Mouse (Mus musculus): Measurements from ENCODE around the gene Mrto4.

Gene Mrto4

DNA sequence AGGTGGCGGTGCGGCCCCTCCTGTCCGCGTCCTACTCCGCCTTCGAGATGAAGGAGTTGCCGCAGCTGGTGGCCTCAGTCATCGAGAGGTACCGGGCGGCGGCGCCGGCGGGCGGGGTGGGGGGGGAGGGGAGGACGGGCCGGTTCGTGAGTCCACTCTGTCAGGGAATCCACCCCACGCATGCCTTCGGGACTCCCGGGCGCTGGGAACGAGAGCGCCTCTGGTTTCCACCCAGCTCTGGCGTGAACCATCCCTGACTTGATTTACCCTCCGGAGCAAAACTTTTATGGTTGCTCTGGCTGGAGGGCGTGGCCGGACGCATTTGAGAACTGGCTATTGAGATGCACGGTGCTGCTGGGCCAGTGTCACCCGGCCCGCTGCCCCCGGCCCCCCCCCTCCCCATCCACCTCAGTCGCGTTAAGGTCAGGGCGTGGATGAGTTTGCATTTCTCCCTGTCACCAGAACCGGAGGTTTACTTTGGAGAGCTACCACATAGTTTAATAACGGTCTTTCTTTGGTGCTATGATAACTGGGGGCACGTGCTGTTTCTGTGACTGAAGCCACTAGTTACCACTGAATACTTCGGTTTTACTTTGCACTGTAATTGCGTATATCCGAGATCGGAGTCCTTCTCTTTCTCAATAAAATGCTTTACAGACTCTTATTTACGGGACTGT is 28.5 kb upstream of the Mrto4 start:
- peaks cover 44% of the 10 kb centered on the region for H3K36me3 ChIP-seq (ENCODE audit: insufficient read depth, low read length)

DNA sequence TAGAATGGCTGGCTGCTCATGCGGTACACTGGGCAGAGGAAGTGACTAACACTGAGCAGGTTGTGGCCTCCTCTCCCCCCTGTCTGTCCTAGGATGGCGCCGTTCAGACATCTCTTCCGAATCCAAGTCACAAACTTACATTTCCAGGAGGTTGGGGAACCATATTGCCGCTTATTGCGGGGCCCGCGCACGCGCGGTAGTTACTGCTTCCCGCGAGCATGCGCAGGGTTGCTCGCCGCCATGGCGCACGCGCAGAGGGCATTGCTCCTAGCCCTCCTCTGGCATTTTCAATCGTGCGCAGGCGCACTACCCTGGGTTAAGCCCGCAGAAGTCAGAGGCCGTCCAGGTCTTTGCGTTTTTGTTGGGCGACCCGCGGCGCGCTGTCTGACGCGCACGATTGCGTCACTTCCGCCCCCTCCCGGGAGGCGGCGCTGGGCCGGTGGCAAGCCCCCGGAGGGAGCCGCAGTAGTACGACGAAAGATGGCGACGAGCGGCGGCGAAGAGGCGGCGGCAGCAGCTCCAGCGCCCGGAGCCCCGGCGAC is 27.9 kb upstream of the Mrto4 start:
- Histone ChIP-seq H3K36me3 (ENCODE audit: insufficient read depth, low read length) (peaks cover 50% of the 10 kb centered on the region), H3K27me3 (ENCODE audit: insufficient read depth, low read length) (no peaks in the 10 kb centered on the region), H3K9me3 (ENCODE audit: low read length) (no peaks in the 10 kb centered on the region), H3K4me1 (replicated peaks; ENCODE audit: low read depth, low read length) (peaks cover 50% of the 10 kb centered on the region), H3K4me3 (replicated peaks; ENCODE audit: low read length) (peak overlapping the region; percentile 90)
- no peak for TF ChIP-seq NANOG (IDR thresholded peaks at IDR 0.05; ENCODE audit: borderline replicate concordance, low read length)
- no peak for TF ChIP-seq POU5F1 (IDR thresholded peaks at IDR 0.05; ENCODE audit: borderline replicate concordance, low read length)
- no peak for TF ChIP-seq CTCF (conservative IDR thresholded peaks at IDR 0.05; ENCODE audit: low read length)

More for the DNA sequence above, 28.5 kb upstream of the Mrto4 start:
- Histone ChIP-seq H3K4me3 (replicated peaks; ENCODE audit: low read length) (peak overlapping the region; percentile 90), H3K27me3 (ENCODE audit: insufficient read depth, low read length) (no peaks in the 10 kb centered on the region), H3K4me1 (replicated peaks; ENCODE audit: low read depth, low read length) (peaks cover 56% of the 10 kb centered on the region), H3K9me3 (ENCODE audit: low read length) (no peaks in the 10 kb centered on the region)
- TF ChIP-seq NANOG (IDR thresholded peaks at IDR 0.05; ENCODE audit: borderline replicate concordance, low read length) (no peak), CTCF (conservative IDR thresholded peaks at IDR 0.05; ENCODE audit: low read length) (no peak), POU5F1 (IDR thresholded peaks at IDR 0.05; ENCODE audit: borderline replicate concordance, low read length) (no peak)

- TF ChIP-seq CTCF (conservative IDR thresholded peaks at IDR 0.05; ENCODE audit: low read length): no peak
- no peak for TF ChIP-seq NANOG (IDR thresholded peaks at IDR 0.05; ENCODE audit: borderline replicate concordance, low read length)
- TF ChIP-seq POU5F1 (IDR thresholded peaks at IDR 0.05; ENCODE audit: borderline replicate concordance, low read length): no peak
- H3K36me3 ChIP-seq (ENCODE audit: insufficient read depth, low read length): peaks cover 56% of the 10 kb centered on the region
- H3K4me1 ChIP-seq (replicated peaks; ENCODE audit: low read depth, low read length): peaks cover 45% of the 10 kb centered on the region
- H3K27me3 ChIP-seq (ENCODE audit: insufficient read depth, low read length): no peaks in the 10 kb centered on the region
- H3K4me3 ChIP-seq (replicated peaks; ENCODE audit: low read length): peak overlapping the region; percentile 90
- no peaks in the 10 kb centered on the region for H3K9me3 ChIP-seq (ENCODE audit: low read length)
Observed at GRCm38 (mm10) chr4:139379719-139380118, 27.3 kb upstream of the Mrto4 start.

DNA sequence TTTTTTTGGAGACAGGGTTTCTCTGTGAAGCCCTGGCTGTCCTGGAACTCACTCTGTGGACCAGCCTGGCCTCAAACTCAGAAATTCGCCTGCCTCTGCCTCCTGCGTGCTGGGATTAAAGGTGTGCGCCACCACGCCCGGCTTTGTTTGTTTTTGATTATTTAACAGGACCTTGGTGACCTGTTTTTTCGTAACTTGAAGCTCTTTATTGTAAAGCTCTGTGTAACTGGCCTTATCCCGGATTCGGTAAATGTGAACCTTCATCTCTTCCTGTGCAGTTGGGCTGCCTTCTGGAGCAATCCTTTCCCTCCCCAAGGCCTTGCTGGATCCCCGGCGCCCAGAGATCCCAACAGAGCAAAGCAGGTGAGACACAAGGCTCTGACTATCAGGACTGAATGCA is 21.2 kb upstream of the Mrto4 start:
- Histone ChIP-seq H3K36me3 (ENCODE audit: insufficient read depth, low read length) (peaks cover 97% of the 10 kb centered on the region), H3K27me3 (ENCODE audit: insufficient read depth, low read length) (no peaks in the 10 kb centered on the region), H3K4me1 (replicated peaks; ENCODE audit: low read depth, low read length) (peaks cover 28% of the 10 kb centered on the region), H3K9me3 (ENCODE audit: low read length) (no peaks in the 10 kb centered on the region), H3K4me3 (replicated peaks; ENCODE audit: low read length) (no peak overlapping the region)
- TF ChIP-seq NANOG (IDR thresholded peaks at IDR 0.05; ENCODE audit: borderline replicate concordance, low read length): no peak
- TF ChIP-seq POU5F1 (IDR thresholded peaks at IDR 0.05; ENCODE audit: borderline replicate concordance, low read length): no peak

DNA sequence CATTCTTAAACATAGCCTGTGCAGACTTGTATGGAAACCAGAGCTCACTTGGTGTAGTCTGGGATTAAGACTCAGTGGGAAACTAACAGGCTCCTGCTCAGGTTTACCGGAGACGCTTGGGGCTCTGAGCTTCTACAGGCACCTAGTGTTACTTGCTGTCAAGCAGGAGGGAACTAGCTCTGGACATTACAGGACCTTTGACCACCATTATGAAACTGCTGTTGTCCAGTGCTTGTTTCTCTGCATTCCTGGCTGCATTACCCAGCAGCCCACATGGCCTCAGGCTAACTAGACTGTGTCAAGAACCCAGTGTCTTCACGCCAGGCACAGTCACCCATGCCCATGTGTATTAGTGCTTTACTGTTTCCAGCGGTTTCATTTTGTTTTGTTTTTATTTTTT is 20.8 kb upstream of the Mrto4 start:
- H3K9me3 ChIP-seq (ENCODE audit: low read length): no peaks in the 10 kb centered on the region
- peaks cover 28% of the 10 kb centered on the region for H3K4me1 ChIP-seq (replicated peaks; ENCODE audit: low read depth, low read length)
- H3K36me3 ChIP-seq (ENCODE audit: insufficient read depth, low read length): peaks cover 97% of the 10 kb centered on the region
- H3K4me3 ChIP-seq (replicated peaks; ENCODE audit: low read length): no peak overlapping the region
- no peak for TF ChIP-seq NANOG (IDR thresholded peaks at IDR 0.05; ENCODE audit: borderline replicate concordance, low read length)
- TF ChIP-seq CTCF (conservative IDR thresholded peaks at IDR 0.05; ENCODE audit: low read length): no peak; the same call in 1 of the 2 replicates
- no peak for TF ChIP-seq POU5F1 (IDR thresholded peaks at IDR 0.05; ENCODE audit: borderline replicate concordance, low read length)
- no peaks in the 10 kb centered on the region for H3K27me3 ChIP-seq (ENCODE audit: insufficient read depth, low read length)

- peaks cover 11% of the 10 kb centered on the region; the same call in 1 of the 2 replicates for H3K4me1 ChIP-seq (replicated peaks; ENCODE audit: low read depth, low read length)
- no peaks in the 10 kb centered on the region for H3K9me3 ChIP-seq (ENCODE audit: low read length)
- H3K4me3 ChIP-seq (replicated peaks; ENCODE audit: low read length): no peak overlapping the region
- H3K36me3 ChIP-seq (ENCODE audit: insufficient read depth, low read length): peaks cover 98% of the 10 kb centered on the region
- H3K27me3 ChIP-seq (ENCODE audit: insufficient read depth, low read length): no peaks in the 10 kb centered on the region
- TF ChIP-seq POU5F1 (IDR thresholded peaks at IDR 0.05; ENCODE audit: borderline replicate concordance, low read length): no peak
- TF ChIP-seq CTCF (conservative IDR thresholded peaks at IDR 0.05; ENCODE audit: low read length): no peak
- TF ChIP-seq NANOG (IDR thresholded peaks at IDR 0.05; ENCODE audit: borderline replicate concordance, low read length): no peak
Observed at GRCm38 (mm10) chr4:139368038-139368437, 15.7 kb upstream of the Mrto4 start.

DNA sequence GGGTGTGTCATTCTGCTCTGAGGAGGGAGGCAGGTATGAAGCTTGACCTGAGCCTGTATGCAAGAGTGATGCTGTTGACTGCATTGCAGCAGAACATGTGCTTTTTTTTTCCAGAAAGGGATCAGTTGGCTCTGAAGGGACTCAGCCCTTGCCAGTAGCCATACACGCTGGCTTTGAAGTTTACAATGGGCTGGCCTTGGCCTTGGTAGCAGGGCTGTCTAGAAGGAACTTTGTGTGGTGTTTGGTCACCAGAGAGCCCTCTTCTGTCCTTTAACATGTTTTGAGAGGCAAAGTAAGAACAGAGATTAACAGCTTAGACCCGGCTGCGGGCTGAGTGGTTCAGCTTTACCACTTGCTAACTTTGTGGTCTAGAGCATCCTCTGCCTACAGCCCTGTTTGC is 15.0 kb upstream of the Mrto4 start:
- Histone ChIP-seq H3K4me1 (replicated peaks; ENCODE audit: low read depth, low read length) (0 out of 2 replicates have a peak, but pooled peaks cover 5% of the 10 kb centered on the region), H3K36me3 (ENCODE audit: insufficient read depth, low read length) (peaks cover 98% of the 10 kb centered on the region), H3K9me3 (ENCODE audit: low read length) (no peaks in the 10 kb centered on the region), H3K4me3 (replicated peaks; ENCODE audit: low read length) (no peak overlapping the region), H3K27me3 (ENCODE audit: insufficient read depth, low read length) (no peaks in the 10 kb centered on the region)
- TF ChIP-seq POU5F1 (IDR thresholded peaks at IDR 0.05; ENCODE audit: borderline replicate concordance, low read length): no peak
- no peak for TF ChIP-seq NANOG (IDR thresholded peaks at IDR 0.05; ENCODE audit: borderline replicate concordance, low read length)
- TF ChIP-seq CTCF (conservative IDR thresholded peaks at IDR 0.05; ENCODE audit: low read length): no peak

- Histone ChIP-seq H3K4me1 (replicated peaks; ENCODE audit: low read depth, low read length) (no peaks in the 10 kb centered on the region), H3K27me3 (ENCODE audit: insufficient read depth, low read length) (no peaks in the 10 kb centered on the region), H3K36me3 (ENCODE audit: insufficient read depth, low read length) (peaks cover 100% of the 10 kb centered on the region)
Observed at GRCm38 (mm10) chr4:139360761-139361548, 8.6 kb upstream of the Mrto4 start.

More at GRCm38 (mm10) chr4:139360761-139361548, 8.6 kb upstream of the Mrto4 start:
- Histone ChIP-seq H3K4me3 (replicated peaks; ENCODE audit: low read length) (no peak overlapping the region), H3K9me3 (ENCODE audit: low read length) (no peaks in the 10 kb centered on the region)
- TF ChIP-seq CTCF (conservative IDR thresholded peaks at IDR 0.05; ENCODE audit: low read length) (no peak), POU5F1 (IDR thresholded peaks at IDR 0.05; ENCODE audit: borderline replicate concordance, low read length) (no peak), NANOG (IDR thresholded peaks at IDR 0.05; ENCODE audit: borderline replicate concordance, low read length) (no peak)

All from E14TG2a.4 (cell line).